Mouse (Mus musculus) testis, adult 2 months (tissue): ENCODE results near the gene Lcat. TPM values are rescaled to one million over a fixed set of nuclear protein-coding genes. Genes with fewer than 3 reads are reported as not detected.
A peak's percentile ranks its signal among the peaks of the same experiment; 100 is the strongest.
"Not testable (repeated sequence)": the region's sequence is repeated elsewhere in the genome, so short reads cannot be mapped to it uniquely, and the experiment has no call there.

Experiments used
- H3K27ac ChIP-seq: fragments of 200-500 bp; 2 replicates; pipeline ENCODE4 v1.5.1; 2012; ENCODE audit warnings: low read depth, low read length; ENCODE audit not compliant: control insufficient read depth, insufficient read depth
- H3K27me3 ChIP-seq: fragments of 200-500 bp; 2 replicates; pipeline ENCODE4 v1.6.1; 2012; ENCODE audit warnings: mild to moderate bottlenecking, low read length, moderate library complexity; ENCODE audit not compliant: control insufficient read depth, insufficient read depth
- H3K36me3 ChIP-seq: fragments of 200-500 bp; 2 replicates; pipeline ENCODE4 v1.6.1; 2012; ENCODE audit warnings: mild to moderate bottlenecking, low read length; ENCODE audit not compliant: control insufficient read depth, insufficient read depth
- H3K4me1 ChIP-seq: fragments of 200-500 bp; 2 replicates; pipeline ENCODE4 v1.6.1; 2012; ENCODE audit warnings: low read length; ENCODE audit not compliant: control insufficient read depth, insufficient read depth
- H3K4me3 ChIP-seq: fragments of 200-500 bp; 2 replicates; pipeline ENCODE4 v1.5.1; 2012; ENCODE audit warnings: low read depth, mild to moderate bottlenecking, low read length, moderate library complexity, mixed read lengths; ENCODE audit not compliant: control insufficient read depth
- CTCF ChIP-seq: fragments of 200-500 bp; IDR thresholded peaks from 2 replicates; pipeline ENCODE4 v1.5.1; 2012; ENCODE audit warnings: low read depth, mild to moderate bottlenecking, inconsistent platforms, low read length, moderate library complexity; ENCODE audit not compliant: control insufficient read depth, insufficient read depth, insufficient replicate concordance
- POLR2A ChIP-seq: fragments of 200-500 bp; IDR thresholded peaks from 2 replicates; pipeline ENCODE4 v1.6.1; 2012; ENCODE audit warnings: low read depth, mild to moderate bottlenecking, inconsistent platforms, low read length, moderate library complexity; ENCODE audit not compliant: control insufficient read depth
- polyA plus RNA-seq: library from polyadenylated mRNA; depleted of rRNA; stranded (reverse); fragments of >200 nt; gene quantifications from 2 replicates; pipeline ENCODE4 v1.2.3, GENCODE M21; 2012; rRNA removed

Gene Lcat
- 0.84 and 1.6 TPM in 2 replicates for polyA plus RNA-seq

DNA sequence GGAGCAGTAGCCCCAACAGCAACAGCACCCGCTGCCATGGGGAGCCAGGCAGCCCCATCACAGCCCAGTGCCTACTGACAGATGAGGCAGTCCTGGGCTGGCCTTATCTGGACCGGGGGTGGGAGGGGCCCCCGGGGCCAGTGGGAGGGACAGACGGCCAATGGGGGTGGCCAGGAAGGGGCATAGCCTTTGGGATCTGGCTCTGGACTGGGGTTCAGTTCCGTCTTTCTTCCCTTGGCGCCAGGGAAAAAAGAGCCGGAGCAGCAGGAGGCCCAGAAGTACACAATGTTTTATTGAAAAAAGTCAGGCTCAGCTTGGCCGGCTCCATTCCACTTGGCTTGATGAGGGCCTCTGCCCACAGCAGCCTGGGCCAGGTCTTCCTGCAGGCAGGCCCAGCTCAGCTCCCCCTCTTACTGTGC lies at the start of gene Lcat:
Lcat (minus strand) TSS at position 62 of the 419 bp plus-strand sequence.
- Histone ChIP-seq H3K27ac (no peak within 1 kb of the TSS), H3K4me1 (peaks cover 2% of the 10 kb centered on the region; the same call in 1 of the 2 replicates), H3K36me3 (no peaks in the 10 kb centered on the region), H3K27me3 (no peaks in the 10 kb centered on the region), H3K4me3 (no peak within 1 kb of the TSS)
- TF ChIP-seq CTCF = no peak
- no peak for TF ChIP-seq POLR2A

DNA sequence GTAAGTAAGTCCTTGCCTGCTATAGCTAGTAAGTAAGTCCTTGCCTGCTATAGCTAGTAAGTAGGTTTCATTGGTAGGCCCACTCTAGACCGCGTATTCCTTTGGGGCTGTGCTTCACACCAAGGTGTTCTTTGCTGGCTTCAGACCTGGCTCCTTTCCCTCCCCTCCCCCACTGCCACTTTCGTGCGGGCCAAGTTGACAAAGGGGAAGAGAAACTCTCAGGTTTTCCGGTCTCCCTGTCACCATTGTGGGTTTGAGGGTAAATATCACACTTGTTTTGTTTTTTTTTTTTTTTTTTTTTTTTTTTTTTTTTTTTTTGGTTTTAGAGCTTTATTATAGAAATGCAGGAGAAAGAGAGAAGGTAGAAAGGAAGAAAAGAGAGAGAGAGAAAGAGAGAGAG lies 49.3 kb upstream of the Lcat start:
- Histone ChIP-seq H3K4me1 (peaks cover 12% of the 10 kb centered on the region), H3K36me3 (no peaks in the 10 kb centered on the region), H3K4me3 (no peak overlapping the region), H3K27me3 (no peaks in the 10 kb centered on the region), H3K27ac (no peak overlapping the region)
- TF ChIP-seq CTCF = no peak

DNA sequence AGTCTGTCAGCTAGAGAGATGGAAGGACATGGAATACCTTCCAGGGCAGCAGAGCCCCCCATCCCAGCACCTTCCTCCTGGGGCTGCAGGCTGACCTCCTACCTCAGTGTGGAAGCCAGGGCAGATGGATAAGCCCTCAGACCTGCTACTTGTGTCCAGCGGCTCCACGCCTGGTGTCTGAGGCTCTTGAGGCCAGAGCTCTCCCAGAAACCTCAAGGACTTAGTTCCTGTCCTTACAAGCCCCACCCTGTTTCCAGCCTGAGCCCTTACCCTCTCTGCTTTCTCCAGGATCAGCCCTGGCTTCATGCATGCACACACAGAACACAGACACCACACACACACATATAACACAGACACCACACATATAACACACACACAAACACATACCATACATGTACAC lies 48.4 kb upstream of the Lcat start:
- peaks cover 12% of the 10 kb centered on the region for H3K4me1 ChIP-seq
- H3K4me3 ChIP-seq = no peak overlapping the region
- H3K27me3 ChIP-seq = no peaks in the 10 kb centered on the region
- TF ChIP-seq POLR2A (no peak), CTCF (no peak)
- no peaks in the 10 kb centered on the region for H3K36me3 ChIP-seq
- no peak overlapping the region for H3K27ac ChIP-seq

DNA sequence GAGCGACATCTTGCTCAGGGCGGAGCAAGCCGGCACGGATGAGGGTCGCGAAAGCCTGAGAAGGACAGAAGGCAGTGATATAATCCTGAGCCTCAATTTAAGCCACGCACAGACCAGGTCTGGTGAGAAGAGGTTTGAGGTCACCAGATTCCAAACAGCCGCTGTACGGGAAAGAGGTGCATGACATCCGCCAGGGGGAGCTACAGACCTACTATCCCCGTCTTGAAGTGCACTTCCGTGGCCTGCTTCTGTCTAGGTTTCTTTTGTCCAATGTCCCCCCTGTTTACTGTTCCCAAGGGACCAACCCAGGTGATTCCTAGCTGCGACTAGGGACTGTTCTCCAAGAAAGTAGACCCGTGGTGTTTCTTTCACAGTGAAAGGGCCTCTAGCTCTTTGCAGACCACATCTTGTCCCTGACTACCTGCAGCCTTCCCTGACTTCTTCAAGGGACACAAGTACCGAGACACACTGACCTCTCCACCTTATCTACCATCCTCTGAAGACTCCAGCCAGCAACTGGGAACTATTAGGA lies 47.7 kb upstream of the Lcat start, which contains the start of gene Dus2:
Dus2 (plus strand) TSS at position 482 of the 532 bp plus-strand sequence.
- no peaks in the 10 kb centered on the region for H3K27me3 ChIP-seq
- H3K4me3 ChIP-seq = peak within 1 kb of the TSS; percentile 69
- H3K36me3 ChIP-seq = no peaks in the 10 kb centered on the region
- peaks cover 12% of the 10 kb centered on the region for H3K4me1 ChIP-seq
- peak; percentile 86; the same call in 1 of the 2 replicates for TF ChIP-seq CTCF
- TF ChIP-seq POLR2A = no peak
- no peak within 1 kb of the TSS for H3K27ac ChIP-seq

DNA sequence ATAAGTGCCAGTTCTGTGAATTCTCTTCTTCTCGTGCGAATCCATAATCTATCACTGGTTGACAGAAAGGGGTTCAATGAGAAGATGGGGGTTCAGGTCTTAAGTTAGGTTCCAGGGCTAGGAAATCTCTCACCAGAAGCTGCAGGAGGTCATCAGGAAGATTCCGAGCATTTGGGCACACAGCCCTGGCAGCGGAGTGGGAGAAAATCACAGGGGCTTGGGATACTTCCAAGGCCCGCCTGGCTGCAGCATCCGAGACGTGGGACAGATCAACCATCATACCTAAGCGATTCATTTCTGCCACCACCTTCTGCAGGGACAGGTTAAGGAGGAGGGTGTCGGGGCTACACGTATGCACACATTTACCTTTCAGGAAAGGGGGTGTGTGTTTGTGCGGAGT lies 45.4 kb upstream of the Lcat start:
- no peaks in the 10 kb centered on the region for H3K27me3 ChIP-seq
- TF ChIP-seq POLR2A = no peak
- no peak for TF ChIP-seq CTCF
- peaks cover 11% of the 10 kb centered on the region for H3K4me1 ChIP-seq
- H3K27ac ChIP-seq = no peak overlapping the region
- no peaks in the 10 kb centered on the region for H3K36me3 ChIP-seq
- H3K4me3 ChIP-seq = no peak overlapping the region

DNA sequence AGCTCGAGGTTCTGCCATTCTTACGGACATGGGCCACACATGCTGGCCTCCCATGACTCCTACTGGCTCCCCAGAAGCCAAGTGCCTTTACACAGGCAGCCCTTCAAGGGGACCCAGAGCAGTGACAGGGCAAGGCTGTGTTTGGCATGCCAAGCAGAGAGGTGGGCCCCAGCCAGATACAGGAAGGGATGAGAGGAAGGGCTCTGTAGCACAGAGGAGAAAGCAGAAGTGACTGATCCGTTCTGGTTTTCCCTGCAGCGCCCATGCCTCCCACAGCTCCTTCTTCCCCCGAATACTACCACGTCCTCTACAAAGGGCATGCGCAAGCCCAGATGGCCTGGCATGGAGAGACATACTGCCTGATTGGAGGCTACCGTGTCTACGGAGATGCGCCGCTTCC lies 40.2 kb upstream of the Lcat start:
- H3K4me3 ChIP-seq, H3K27ac ChIP-seq, H3K4me1 ChIP-seq, H3K27me3 ChIP-seq, H3K36me3 ChIP-seq: not testable (repeated sequence)

DNA sequence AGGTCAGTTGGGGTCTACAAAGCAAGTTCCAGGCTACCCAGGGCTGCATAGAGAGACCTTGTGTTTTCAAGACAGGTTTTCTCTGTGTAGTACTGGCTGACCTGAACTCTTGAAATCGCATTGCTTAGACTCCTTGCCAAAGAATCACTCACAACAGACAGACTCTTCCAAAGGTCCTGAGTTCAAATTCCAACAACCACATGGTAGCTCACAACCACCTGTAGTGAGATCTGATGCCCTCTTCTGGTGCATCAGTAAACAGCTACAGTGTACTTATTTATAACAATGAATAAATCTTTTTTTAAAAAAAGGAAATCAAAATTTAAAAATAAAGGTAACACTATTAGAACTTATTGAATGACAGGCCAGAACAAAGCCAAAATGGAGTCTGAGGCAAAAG lies 38.0 kb upstream of the Lcat start:
- H3K27me3 ChIP-seq = no peaks in the 10 kb centered on the region
- no peak for TF ChIP-seq POLR2A
- TF ChIP-seq CTCF = no peak
- peaks cover 3% of the 10 kb centered on the region; the same call in 1 of the 2 replicates for H3K36me3 ChIP-seq
- H3K4me3 ChIP-seq = no peak overlapping the region
- no peak overlapping the region for H3K27ac ChIP-seq
- peaks cover 3% of the 10 kb centered on the region for H3K4me1 ChIP-seq

DNA sequence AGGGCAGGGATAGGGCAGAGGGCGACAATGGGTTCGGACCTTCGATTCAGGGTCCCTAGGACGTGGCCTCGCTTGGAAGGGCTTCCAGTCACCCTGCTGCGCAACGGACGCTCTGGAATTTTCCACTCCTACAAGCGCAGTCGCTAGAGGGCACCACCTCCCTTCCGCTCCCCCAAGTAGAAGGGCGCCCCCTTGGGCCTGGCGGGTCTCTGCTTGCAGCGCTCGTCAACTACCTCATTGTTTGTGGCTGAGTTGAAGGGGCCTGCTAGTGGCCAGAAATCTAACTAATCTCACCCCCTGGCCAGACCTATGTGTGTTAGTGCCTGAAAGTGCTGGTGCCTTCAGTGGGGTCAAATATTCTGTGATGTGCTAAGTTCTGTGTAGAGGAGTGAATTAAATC lies 36.1 kb upstream of the Lcat start, which contains the start of gene Dpep3:
Dpep3 (minus strand) TSS at position 105 of the 400 bp plus-strand sequence.
- Histone ChIP-seq H3K4me1 (peaks cover 3% of the 10 kb centered on the region), H3K36me3 (peaks cover 4% of the 10 kb centered on the region), H3K27ac (peak within 1 kb of the TSS; percentile 76), H3K27me3 (no peaks in the 10 kb centered on the region), H3K4me3 (peak within 1 kb of the TSS; percentile 78)
- TF ChIP-seq CTCF (peak; percentile 85; the same call in 1 of the 2 replicates), POLR2A (peak; percentile 89)
